Mouse (Mus musculus) kidney, postnatal 0 days (tissue): ENCODE data around the gene Xpo5. TPM values are rescaled to one million over a fixed set of nuclear protein-coding genes. Genes with fewer than 3 reads are reported as not detected.

Experiments used
- ATAC-seq: fragments of 200-750 bp; cut with Nextera tagmentation; replicated peaks from 2 replicates; pipeline ENCODE4 v1.8.0; 2017; ENCODE audit warnings: low read depth, moderate number of reproducible peaks, moderate TSS enrichment, moderate library complexity; ENCODE audit not compliant: low FRiP score
- DNase-seq: peaks from one replicate; pipeline ENCODE4 v3.0.0-alpha.2; 2016; ENCODE audit warnings: low spot score
- H3K27ac ChIP-seq: fragments of 300-500 bp; sonication (generic); 2 replicates; pipeline ENCODE4 v1.5.1; 2014; ENCODE audit warnings: mild to moderate bottlenecking
- H3K27me3 ChIP-seq: fragments of 300-500 bp; sonication (generic); 2 replicates; pipeline ENCODE4 v1.6.1; 2014; ENCODE audit warnings: low read length, mixed read lengths; ENCODE audit not compliant: insufficient read depth
- H3K36me3 ChIP-seq: fragments of 300-500 bp; sonication (generic); 2 replicates; pipeline ENCODE4 v1.6.1; 2014; ENCODE audit warnings: low read length, mixed read lengths; ENCODE audit not compliant: insufficient read depth
- H3K4me1 ChIP-seq: fragments of 300-500 bp; sonication (generic); replicated peaks from 2 replicates; pipeline ENCODE4 v1.6.1; 2014; ENCODE audit warnings: antibody characterized with exemption, low read length, mixed read lengths; ENCODE audit not compliant: insufficient read depth
- H3K4me2 ChIP-seq: fragments of 300-500 bp; sonication (generic); 2 replicates; pipeline ENCODE4 v1.6.1; 2014; ENCODE audit warnings: mild to moderate bottlenecking, low read length, moderate library complexity, mixed read lengths
- H3K4me3 ChIP-seq: fragments of 300-500 bp; sonication (generic); replicated peaks from 2 replicates; pipeline ENCODE4 v1.5.1; 2014; ENCODE audit warnings: low read depth, low read length
- H3K9ac ChIP-seq: fragments of 300-500 bp; sonication (generic); 2 replicates; pipeline ENCODE4 v1.6.1; 2014; ENCODE audit warnings: low read depth, low read length
- H3K9me3 ChIP-seq: fragments of 300-500 bp; sonication (generic); replicated peaks from 2 replicates; pipeline ENCODE4 v1.6.1; 2016; ENCODE audit warnings: low read length, inconsistent platforms, mixed read lengths
- CTCF ChIP-seq: IDR thresholded peaks from 2 replicates; pipeline ENCODE4 v1.5.1; 2016; ENCODE audit warnings: antibody characterized with exemption, low read depth, mild to moderate bottlenecking, moderate library complexity
- WGBS: fragments of 180-500 bp; shearing (Covaris S2); extraction: QIAGEN DNeasy Blood & Tissue Kit; methylation state at CpG from one replicate; pipeline ENCODE4 v1.1.7; 2014; 5-methylcytosine and 5-hydroxymethylcytosine counted together
- polyA plus RNA-seq: library from polyadenylated mRNA; unstranded; fragments of >200 nt; fragmentation: Nextera tagmentation; extraction: Ambion mirVana; gene quantifications from 2 replicates; pipeline ENCODE4 v1.2.1, GENCODE M21; 2015

Gene Xpo5
- polyA plus RNA-seq, 1 experiment from 2014 or later, result 23.3 TPM

- no peak overlapping the region for H3K4me3 ChIP-seq
- WGBS, result 89% methylated on average over 13 of the region's 13 CpGs
- H3K36me3 ChIP-seq, result peaks cover 60% of the 10 kb centered on the region
- no peak for DNase-seq
- H3K27me3 ChIP-seq, result no peaks in the 10 kb centered on the region
- no peak for TF ChIP-seq CTCF
- ATAC-seq, result no peak
- no peaks in the 10 kb centered on the region for H3K9me3 ChIP-seq
- H3K4me2 ChIP-seq, result no peak overlapping the region
- H3K9ac ChIP-seq, result no peak overlapping the region
- H3K27ac ChIP-seq, result no peak overlapping the region
- peaks cover 8% of the 10 kb centered on the region; the same call in 1 of the 2 replicates for H3K4me1 ChIP-seq
Observed at GRCm38 (mm10) chr17:46242274-46242673, 39.7 kb downstream of the Xpo5 start.

- H3K36me3 ChIP-seq, result peaks cover 58% of the 10 kb centered on the region
- no peak overlapping the region for H3K4me2 ChIP-seq
- 73% methylated on average over 4 of the region's 4 CpGs for WGBS
- H3K27me3 ChIP-seq, result no peaks in the 10 kb centered on the region
- H3K9me3 ChIP-seq, result no peaks in the 10 kb centered on the region
- peaks cover 8% of the 10 kb centered on the region; the same call in 1 of the 2 replicates for H3K4me1 ChIP-seq
- ATAC-seq (no peak), DNase-seq (no peak)
- H3K27ac ChIP-seq, result no peak overlapping the region
- no peak overlapping the region for H3K4me3 ChIP-seq
- no peak for TF ChIP-seq CTCF
- H3K9ac ChIP-seq, result no peak overlapping the region
Observed at GRCm38 (mm10) chr17:46242993-46243392, 40.4 kb downstream of the Xpo5 start.

GRCm38 (mm10) chr17:46243624-46244023 lies 41.0 kb downstream of the Xpo5 start:
- no peak for TF ChIP-seq CTCF
- WGBS, result 78% methylated on average over 2 of the region's 2 CpGs
- Histone ChIP-seq H3K36me3 (peaks cover 58% of the 10 kb centered on the region), H3K27ac (no peak overlapping the region), H3K9me3 (no peaks in the 10 kb centered on the region), H3K4me1 (peaks cover 8% of the 10 kb centered on the region; the same call in 1 of the 2 replicates), H3K27me3 (no peaks in the 10 kb centered on the region), H3K4me3 (no peak overlapping the region), H3K4me2 (no peak overlapping the region), H3K9ac (no peak overlapping the region)
- DNase-seq (no peak), ATAC-seq (no peak)

- no peak overlapping the region; the same call in 1 of the 2 replicates for H3K9ac ChIP-seq
- H3K27me3 ChIP-seq, result no peaks in the 10 kb centered on the region
- H3K27ac ChIP-seq, result no peak overlapping the region
- H3K4me2 ChIP-seq, result no peak overlapping the region
- H3K36me3 ChIP-seq, result peaks cover 52% of the 10 kb centered on the region
- H3K9me3 ChIP-seq, result no peaks in the 10 kb centered on the region
- H3K4me1 ChIP-seq, result peaks cover 17% of the 10 kb centered on the region; the same call in 1 of the 2 replicates
- TF ChIP-seq CTCF, result no peak
- DNase-seq (no peak), ATAC-seq (no peak)
- no peak overlapping the region for H3K4me3 ChIP-seq
- WGBS, result 62% methylated on average over 10 of the region's 10 CpGs
Observed at GRCm38 (mm10) chr17:46244579-46244978, 42.0 kb downstream of the Xpo5 start.

- Histone ChIP-seq H3K27ac (peak within 1 kb of the TSS; percentile 91), H3K36me3 (peaks cover 46% of the 10 kb centered on the region), H3K27me3 (no peaks in the 10 kb centered on the region), H3K9me3 (no peaks in the 10 kb centered on the region), H3K4me2 (peak within 1 kb of the TSS; percentile 90), H3K4me1 (peaks cover 17% of the 10 kb centered on the region; the same call in 1 of the 2 replicates), H3K9ac (peak within 1 kb of the TSS; percentile 98), H3K4me3 (peak within 1 kb of the TSS; percentile 94)
- peak; percentile 97 for DNase-seq
- under 1% methylated on average over 53 of the region's 53 CpGs for WGBS
- ATAC-seq, result peak; percentile 88
- TF ChIP-seq CTCF, result no peak
Observed at GRCm38 (mm10) chr17:46247512-46248188, 45.1 kb downstream of the Xpo5 start, which contains the start of the genes Polr1c and Yipf3. Gene Polr1c, minus strand, starts transcription at chr17:46248054. Gene Yipf3, plus strand, starts transcription at chr17:46248080.

- Histone ChIP-seq H3K4me3 (peak overlapping the region; percentile 94), H3K4me2 (peak overlapping the region; percentile 90), H3K27me3 (no peaks in the 10 kb centered on the region), H3K4me1 (peaks cover 18% of the 10 kb centered on the region; the same call in 1 of the 2 replicates), H3K9ac (peak overlapping the region; percentile 98), H3K27ac (peak overlapping the region; percentile 91), H3K36me3 (peaks cover 41% of the 10 kb centered on the region), H3K9me3 (no peaks in the 10 kb centered on the region)
- DNase-seq, result no peak
- no peak for TF ChIP-seq CTCF
- WGBS, result under 1% methylated on average over 37 of the region's 37 CpGs
- ATAC-seq, result peak; percentile 37
Observed at GRCm38 (mm10) chr17:46248189-46248522, 45.6 kb downstream of the Xpo5 start.
